ENCODE assay signal across 8 mouse cellular contexts in genomic region chr7:100520663-100521285, GRCm38 (mm10). TPM values are rescaled to one million over a fixed set of nuclear protein-coding genes. Genes with fewer than 3 reads are reported as not detected.
DNase-seq lines count a peak whose midpoint lies in the region; ATAC-seq and TF ChIP-seq lines count a peak whose summit lies in the region.

No protein-coding gene starts in this region.

- no peak overlapping the region for H3K4me3 ChIP-seq in bone marrow, adult 2 months (replicated peaks; ENCODE audit: control insufficient read depth, low read depth, low read length)
- no peak overlapping the region for H3K4me3 ChIP-seq in embryonic facial prominence, embryonic 15.5 days (replicated peaks)
- H3K4me3 ChIP-seq in heart, embryonic 16.5 days (ENCODE audit: low read length): no peak overlapping the region
- H3K4me3 ChIP-seq in lung, embryonic 15.5 days: no peak overlapping the region

- 17% methylated on average over 10 of the region's 10 CpGs for WGBS in bone marrow, adult 2 months
- 21% methylated on average over 10 of the region's 10 CpGs for WGBS in embryonic facial prominence, embryonic 15.5 days
- WGBS in heart, embryonic 16.5 days: 18% methylated on average over 10 of the region's 10 CpGs
- WGBS in lung, embryonic 15.5 days: 16% methylated on average over 10 of the region's 10 CpGs

- TF ChIP-seq CTCF in bone marrow, adult 2 months (IDR thresholded peaks at IDR 0.05; ENCODE audit: control insufficient read depth, insufficient read depth, low read length): peak; percentile 96

- peak; percentile 34; the same call in 1 of the 2 replicates for ATAC-seq in embryonic facial prominence, embryonic 15.5 days (ENCODE audit: insufficient number of reproducible peaks, low FRiP score, low TSS enrichment, low read depth)
- ATAC-seq in heart, embryonic 16.5 days (replicated peaks; ENCODE audit: extremely low read depth, insufficient read depth, low FRiP score): no peak; the same call in 1 of the 2 replicates
- 0 out of 2 replicates have a peak, but pooled peaks have one; percentile 27 for ATAC-seq in lung, embryonic 15.5 days (ENCODE audit: borderline replicate concordance, extremely low read depth, low FRiP score, low TSS enrichment)

- H3K36me3 ChIP-seq in embryonic facial prominence, embryonic 15.5 days: no peaks in the 10 kb centered on the region
- H3K36me3 ChIP-seq in heart, embryonic 16.5 days (ENCODE audit: control insufficient read depth, insufficient read depth): no peaks in the 10 kb centered on the region
- H3K36me3 ChIP-seq in lung, embryonic 15.5 days: no peaks in the 10 kb centered on the region

- H3K27ac ChIP-seq in bone marrow, adult 2 months (ENCODE audit: control insufficient read depth, insufficient read depth, low read depth, low read length, poor library complexity): no peak overlapping the region
- H3K27ac ChIP-seq in embryonic facial prominence, embryonic 15.5 days (replicated peaks): no peak overlapping the region
- H3K27ac ChIP-seq in heart, embryonic 16.5 days (ENCODE audit: low read length): no peak overlapping the region
- no peak overlapping the region for H3K27ac ChIP-seq in lung, embryonic 15.5 days

- peak overlapping the region; percentile 28; the same call in 1 of the 2 replicates for H3K4me2 ChIP-seq in embryonic facial prominence, embryonic 15.5 days (replicated peaks)
- 0 out of 2 replicates have a peak overlapping the region, but pooled peaks have one; percentile 30 for H3K4me2 ChIP-seq in heart, embryonic 16.5 days (ENCODE audit: low read depth, low read length)
- peak overlapping the region; percentile 31; the same call in 1 of the 2 replicates for H3K4me2 ChIP-seq in lung, embryonic 15.5 days

- DNase-seq in CD4-positive, CD25-positive, alpha-beta regulatory T cell, adult 2 months (ENCODE audit: low read depth, low spot score): peak; percentile 88
- DNase-seq in kidney, postnatal 25 days: peak; percentile 75 to 79
- DNase-seq in ovary, postnatal 14 days (ENCODE audit: low spot score): peak; percentile 83
- DNase-seq in thymus, postnatal 10 days (ENCODE audit: low spot score in 2 of 2): peak; percentile 37 to 86

- no peak overlapping the region for H3K9ac ChIP-seq in embryonic facial prominence, embryonic 15.5 days
- H3K9ac ChIP-seq in heart, embryonic 16.5 days (ENCODE audit: low read length): no peak overlapping the region
- no peak overlapping the region for H3K9ac ChIP-seq in lung, embryonic 15.5 days

- no peak for TF ChIP-seq POLR2A in bone marrow, adult 2 months (IDR thresholded peaks at IDR 0.05; ENCODE audit: borderline replicate concordance, control insufficient read depth, low read depth, low read length)

- H3K4me1 ChIP-seq in bone marrow, adult 2 months (ENCODE audit: control insufficient read depth, insufficient read depth, low read length): no peaks in the 10 kb centered on the region
- no peaks in the 10 kb centered on the region for H3K4me1 ChIP-seq in embryonic facial prominence, embryonic 15.5 days
- no peaks in the 10 kb centered on the region for H3K4me1 ChIP-seq in heart, embryonic 16.5 days (ENCODE audit: control insufficient read depth, insufficient read depth, low read length)
- H3K4me1 ChIP-seq in lung, embryonic 15.5 days: 0 out of 2 replicates have a peak, but pooled peaks cover 2% of the 10 kb centered on the region

- H3K27me3 ChIP-seq in embryonic facial prominence, embryonic 15.5 days: no peaks in the 10 kb centered on the region
- no peaks in the 10 kb centered on the region for H3K27me3 ChIP-seq in heart, embryonic 16.5 days (ENCODE audit: control insufficient read depth, insufficient read depth, low read length)
- H3K27me3 ChIP-seq in lung, embryonic 15.5 days: no peaks in the 10 kb centered on the region

- H3K9me3 ChIP-seq in embryonic facial prominence, embryonic 15.5 days (replicated peaks): no peaks in the 10 kb centered on the region
- H3K9me3 ChIP-seq in heart, embryonic 16.5 days (replicated peaks; ENCODE audit: control insufficient read depth, low read length): no peaks in the 10 kb centered on the region
- H3K9me3 ChIP-seq in lung, embryonic 15.5 days: no peaks in the 10 kb centered on the region

RNA-seq across cellular contexts. Expression of gene Dnajb13, which starts 6.0 kb away (rescaled TPM):
- polyA plus RNA-seq in bone marrow, adult 2 months (2011; ENCODE audit: insufficient read depth, insufficient read length, low replicate concordance, missing spikeins): 3.4 and 4.5 TPM in 2 replicates
- 5.4 and 9.8 TPM in 2 replicates for polyA plus RNA-seq in embryonic facial prominence, embryonic 15.5 days (2015; fragmentation: Nextera tagmentation; extraction: Ambion mirVana)
- 0.85 and 1.5 TPM in 2 replicates for polyA plus RNA-seq in heart, embryonic 16.5 days (2015; fragmentation: Nextera tagmentation; extraction: Ambion mirVana)
- polyA plus RNA-seq in lung, embryonic 15.5 days (2015; fragmentation: Nextera tagmentation; extraction: Ambion mirVana): 4.1 and 4.2 TPM in 2 replicates

RNA-seq across cellular contexts. Expression of gene Coa4, which starts 16.1 kb away (rescaled TPM):
- 3.5 and 7.4 TPM in 2 replicates for polyA plus RNA-seq in bone marrow, adult 2 months (2011; ENCODE audit: insufficient read depth, insufficient read length, low replicate concordance, missing spikeins)
- 19.7 and 20.8 TPM in 2 replicates for polyA plus RNA-seq in embryonic facial prominence, embryonic 15.5 days (2015; fragmentation: Nextera tagmentation; extraction: Ambion mirVana)
- 18.7 and 24.0 TPM in 2 replicates for polyA plus RNA-seq in heart, embryonic 16.5 days (2015; fragmentation: Nextera tagmentation; extraction: Ambion mirVana)
- polyA plus RNA-seq in lung, embryonic 15.5 days (2015; fragmentation: Nextera tagmentation; extraction: Ambion mirVana): 20.0 and 23.1 TPM in 2 replicates

RNA-seq across cellular contexts. Expression of gene Ucp2, which starts 27.6 kb away (rescaled TPM):
- polyA plus RNA-seq in bone marrow, adult 2 months (2011; ENCODE audit: insufficient read depth, insufficient read length, low replicate concordance, missing spikeins): 557 and 572 TPM in 2 replicates
- 227 and 228 TPM in 2 replicates for polyA plus RNA-seq in embryonic facial prominence, embryonic 15.5 days (2015; fragmentation: Nextera tagmentation; extraction: Ambion mirVana)
- 150 and 195 TPM in 2 replicates for polyA plus RNA-seq in heart, embryonic 16.5 days (2015; fragmentation: Nextera tagmentation; extraction: Ambion mirVana)
- 246 and 279 TPM in 2 replicates for polyA plus RNA-seq in lung, embryonic 15.5 days (2015; fragmentation: Nextera tagmentation; extraction: Ambion mirVana)

RNA-seq across cellular contexts. Expression of gene Ucp3, which starts 48.0 kb away (rescaled TPM):
- 0.77 TPM in 1 of 2 replicates, not detected in the other for polyA plus RNA-seq in bone marrow, adult 2 months (2011; ENCODE audit: insufficient read depth, insufficient read length, low replicate concordance, missing spikeins)
- 0.17 and 0.20 TPM in 2 replicates for polyA plus RNA-seq in embryonic facial prominence, embryonic 15.5 days (2015; fragmentation: Nextera tagmentation; extraction: Ambion mirVana)
- 0.25 and 0.30 TPM in 2 replicates for polyA plus RNA-seq in heart, embryonic 16.5 days (2015; fragmentation: Nextera tagmentation; extraction: Ambion mirVana)
- polyA plus RNA-seq in lung, embryonic 15.5 days (2015; fragmentation: Nextera tagmentation; extraction: Ambion mirVana): 0.06 TPM in 1 of 2 replicates, not detected in the other
